Mouse (Mus musculus) layer of hippocampus, postnatal 36 days (tissue): ENCODE data around the gene Cpped1. TPM values are rescaled to one million over a fixed set of nuclear protein-coding genes. Genes with fewer than 3 reads are reported as not detected.
A peak's percentile ranks its signal among the peaks of the same experiment; 100 is the strongest.

Source experiments
- DNase-seq, 2 experiments: peaks; one replicate each; pipeline ENCODE4 v3.0.0; 2022
- total RNA-seq, 2 experiments: library from RNA; stranded (reverse); gene quantifications; 2 replicates each; pipeline ENCODE4 v1.2.3; 2021

The Cpped1 gene
- 10 to 100 TPM; 31.0 to 33.1 TPM for total RNA-seq

DNA sequence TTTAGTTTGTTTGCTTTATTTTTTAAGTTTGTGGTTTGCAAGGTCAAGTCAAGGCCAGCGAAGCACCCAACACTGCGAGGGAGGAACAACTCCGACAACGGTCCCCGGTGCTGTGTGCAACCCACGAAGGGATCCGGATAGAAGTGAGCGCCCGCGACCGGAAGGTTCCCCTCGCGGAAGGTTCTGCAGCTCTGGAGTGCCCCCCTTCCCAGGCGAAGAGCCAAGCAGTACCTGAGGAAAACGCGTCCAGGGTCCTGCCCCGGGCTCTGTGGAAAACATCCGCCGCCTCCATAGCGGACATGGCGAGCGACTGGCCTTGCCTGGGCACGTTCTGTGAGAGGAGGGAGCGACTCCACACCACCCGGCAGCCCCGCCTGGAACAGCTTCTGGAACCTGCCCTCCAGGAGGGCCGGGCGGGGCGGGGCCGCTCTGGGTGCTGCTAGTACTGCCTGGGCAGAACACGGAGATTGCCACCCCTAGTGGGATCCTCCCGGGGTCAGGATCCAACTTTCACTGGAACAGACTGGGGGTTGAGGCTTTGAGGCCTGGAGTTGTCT lies at the start of gene Cpped1:
TSS of gene Cpped1 (minus strand) at position 411 of the 557 bp plus-strand sequence.
- DNase-seq, result peak; percentile 89 to 90

DNA sequence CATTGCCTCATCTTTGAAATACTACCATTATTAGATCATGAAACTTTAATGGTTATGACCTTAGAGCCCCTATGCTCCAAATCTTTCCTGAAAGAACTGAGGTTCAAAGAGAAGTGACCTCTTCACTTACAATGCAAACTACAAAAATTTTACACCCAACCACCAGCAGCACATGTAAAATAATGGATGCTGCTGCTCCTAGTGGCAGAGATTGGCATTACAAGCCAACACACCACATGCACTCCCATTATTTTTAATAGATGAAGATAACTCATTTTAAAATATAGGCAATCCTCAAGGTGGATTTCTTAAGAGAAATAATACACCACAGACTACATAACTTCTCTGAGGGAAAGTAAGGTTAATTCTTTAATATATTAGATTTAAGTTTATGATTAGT lies 31.2 kb upstream of the Cpped1 start:
- DNase-seq, result peak; percentile 5 to 11

DNA sequence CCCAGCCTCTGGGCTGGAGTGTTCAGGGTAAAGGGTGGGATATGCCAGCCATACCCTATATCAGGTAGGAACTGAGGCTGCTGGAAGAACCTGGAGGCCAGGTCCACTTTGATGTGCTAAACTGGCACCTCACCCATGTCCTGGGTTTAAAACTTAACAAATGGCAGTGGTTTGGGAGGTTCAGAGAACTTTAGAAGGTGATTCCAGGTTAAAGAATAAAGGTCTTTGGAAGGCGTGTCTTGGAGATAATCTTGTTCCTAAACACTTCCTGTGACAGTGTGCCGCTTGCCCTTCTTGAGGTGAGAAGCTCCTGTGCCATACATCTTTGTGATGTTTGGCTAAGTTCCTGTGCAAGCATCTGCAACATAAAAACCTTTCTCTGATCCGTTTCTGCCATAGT lies 1.6 kb upstream of the Cpped1 start:
- DNase-seq, result no peak

GRCm38 (mm10) chr16:11909817-11910216 lies 572 bp upstream of the Cpped1 start:
- no peak for DNase-seq

GRCm38 (mm10) chr16:11908461-11909014 lies 707 bp downstream of the Cpped1 start:
- DNase-seq, result no peak

DNA sequence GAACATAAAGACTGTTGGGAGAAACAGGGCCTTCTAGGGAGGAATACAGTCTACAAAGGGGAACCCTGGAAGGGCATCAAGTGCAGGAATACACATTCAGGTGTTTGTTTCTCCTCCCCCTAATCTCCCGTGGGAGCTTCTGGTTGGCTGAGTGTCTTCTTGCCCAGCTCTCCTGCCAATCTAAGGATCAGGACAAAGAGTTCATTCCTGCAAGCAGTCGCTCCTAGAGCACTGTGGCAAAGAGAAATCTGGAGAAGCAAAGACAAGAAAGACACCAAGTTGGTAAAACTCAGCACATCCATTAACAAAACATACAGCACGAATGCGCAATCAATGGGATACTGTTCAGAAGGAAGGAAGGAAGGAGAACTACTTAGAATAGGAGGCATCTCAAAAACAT lies 1.4 kb downstream of the Cpped1 start:
- no peak for DNase-seq

DNA sequence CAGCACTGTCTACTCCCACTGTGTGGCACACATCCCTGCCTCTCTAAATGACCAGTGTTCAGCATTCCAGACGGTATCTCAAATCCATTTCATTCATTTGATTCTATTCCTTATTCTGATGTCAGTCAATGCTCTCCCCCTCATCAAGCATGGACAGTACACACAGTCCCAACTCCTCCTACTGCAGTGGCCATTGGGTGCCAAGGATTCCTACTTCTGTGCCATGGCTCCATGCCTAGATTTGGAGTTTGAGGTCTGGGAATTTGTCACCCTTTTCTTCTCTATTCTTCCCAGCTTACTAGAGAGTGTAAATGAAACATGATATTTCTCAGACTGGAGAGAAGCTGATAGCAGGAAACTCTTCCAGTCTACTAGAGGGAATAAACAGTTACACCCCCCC lies 2.3 kb downstream of the Cpped1 start:
- no peak for DNase-seq

DNA sequence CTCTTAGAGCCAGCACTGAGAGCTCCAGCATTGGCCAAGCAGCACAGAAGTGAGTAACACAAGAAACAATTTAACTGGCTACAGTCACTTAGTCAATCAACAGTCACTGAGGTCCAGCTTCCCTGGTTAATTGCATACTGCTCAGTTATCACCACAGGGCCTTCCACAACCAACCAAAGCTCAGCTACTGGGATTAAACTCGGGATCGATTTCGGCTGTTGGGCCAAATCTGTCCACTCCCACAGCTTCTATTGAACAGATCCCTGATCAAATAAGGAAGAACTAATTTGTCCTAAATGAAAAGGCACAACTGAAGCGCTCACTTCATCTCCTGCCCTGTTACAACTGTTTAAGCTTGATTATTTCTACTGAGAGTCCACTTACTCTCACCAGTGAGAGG lies 4.0 kb downstream of the Cpped1 start:
- no peak for DNase-seq

DNA sequence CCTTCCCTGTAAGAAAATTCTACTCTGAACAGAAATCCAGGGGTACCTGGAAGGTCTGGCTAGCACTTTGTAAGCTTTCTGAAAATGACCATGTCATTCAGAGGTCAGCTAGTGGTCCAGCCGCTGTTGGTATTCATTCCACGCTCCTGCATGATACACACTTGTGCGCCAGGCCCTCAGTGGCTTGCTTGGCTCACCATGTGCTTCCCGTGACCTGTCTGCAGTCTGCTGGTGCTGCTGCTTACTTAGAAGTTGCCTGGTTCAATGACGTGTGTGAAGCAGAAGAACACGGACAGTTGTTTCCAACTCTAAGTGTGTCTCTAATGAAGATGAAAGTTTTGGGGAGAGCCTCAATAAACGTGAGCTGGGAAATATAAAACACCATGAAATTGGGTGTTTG lies 7.2 kb downstream of the Cpped1 start:
- DNase-seq, result no peak

DNA sequence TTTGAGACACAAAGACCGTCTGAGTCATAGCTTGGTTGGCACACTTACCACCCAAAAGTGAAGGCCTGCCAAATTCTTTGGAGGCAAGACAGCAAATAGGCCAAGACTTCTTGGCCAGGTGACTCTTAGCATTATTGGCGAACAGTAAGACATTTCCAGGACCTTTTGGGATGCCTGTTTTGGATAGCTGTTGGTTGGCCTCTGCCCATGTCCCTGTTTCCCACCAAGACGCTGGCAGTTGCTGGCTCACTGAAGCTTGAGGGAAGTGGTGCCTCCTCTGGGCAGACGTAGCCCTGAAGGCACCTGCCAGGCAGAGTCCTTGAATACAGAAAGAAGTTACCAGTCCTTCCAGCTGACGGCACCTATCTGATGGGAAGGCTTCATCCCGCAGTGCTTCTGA lies 8.9 kb downstream of the Cpped1 start:
- DNase-seq, result no peak

DNA sequence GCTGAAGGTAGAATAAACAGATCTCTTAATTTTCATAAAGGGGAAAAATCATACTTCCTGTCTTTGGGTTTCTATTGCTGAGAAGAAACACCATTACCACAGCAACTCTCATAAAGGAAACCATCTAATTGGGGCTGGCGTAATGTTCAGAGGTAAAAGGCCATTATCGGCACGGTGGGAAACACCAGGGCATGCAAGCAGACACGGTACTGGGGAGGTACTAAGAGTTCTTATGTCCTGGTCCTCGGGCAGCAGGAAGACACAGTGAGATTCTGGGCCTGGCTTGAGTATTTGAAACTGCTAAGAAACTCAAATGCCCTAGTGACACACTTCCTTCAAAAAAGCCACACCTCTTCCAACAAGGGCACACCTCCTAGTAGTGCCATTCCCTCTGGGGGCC lies 12.8 kb downstream of the Cpped1 start:
- no peak for DNase-seq

DNA sequence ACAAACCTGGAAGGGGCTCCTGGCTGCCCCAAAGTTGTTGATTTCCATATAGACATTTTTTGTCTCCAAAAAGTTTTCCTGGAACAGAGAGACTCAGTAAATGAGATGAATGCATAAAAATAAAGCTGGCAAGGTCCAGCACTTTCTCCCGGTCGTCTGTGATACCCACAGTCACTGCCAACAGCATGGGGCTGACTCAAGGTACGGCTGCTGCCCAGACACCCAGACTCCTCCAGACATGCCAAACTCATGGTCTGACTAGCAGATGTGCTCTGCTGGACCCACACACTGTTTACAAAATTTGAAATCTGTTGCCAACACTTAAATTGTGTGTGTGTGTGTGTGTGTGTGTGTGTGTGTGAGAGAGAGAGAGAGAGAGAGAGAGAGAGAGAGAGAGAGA lies 14.4 kb downstream of the Cpped1 start:
- no peak for DNase-seq

DNA sequence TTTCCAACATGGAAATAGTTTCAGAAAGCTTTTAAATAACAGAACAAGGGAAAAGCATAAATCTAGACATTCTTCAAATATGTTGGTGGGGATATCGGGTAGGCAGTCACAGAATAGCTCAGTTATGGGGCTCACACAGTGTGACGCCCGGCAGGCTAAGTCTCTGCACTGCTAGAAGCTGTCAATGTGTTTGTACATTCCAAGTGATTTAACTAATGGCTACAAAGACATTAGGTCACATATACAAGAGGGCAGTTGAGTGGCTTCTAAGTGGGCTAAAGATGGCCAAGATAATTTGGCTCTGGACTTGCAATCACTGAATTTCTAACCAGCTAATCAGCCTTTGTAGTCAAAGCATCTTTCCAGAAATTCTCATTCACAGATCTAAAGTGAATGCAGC lies 19.1 kb downstream of the Cpped1 start:
- no peak for DNase-seq

GRCm38 (mm10) chr16:11889741-11890140 lies 19.5 kb downstream of the Cpped1 start:
- no peak for DNase-seq

- no peak for DNase-seq
These were observed 27.4 kb downstream of the Cpped1 start for GRCm38 (mm10) chr16:11881795-11882194.

GRCm38 (mm10) chr16:11880461-11880860 lies 28.8 kb downstream of the Cpped1 start:
- no peak for DNase-seq

DNA sequence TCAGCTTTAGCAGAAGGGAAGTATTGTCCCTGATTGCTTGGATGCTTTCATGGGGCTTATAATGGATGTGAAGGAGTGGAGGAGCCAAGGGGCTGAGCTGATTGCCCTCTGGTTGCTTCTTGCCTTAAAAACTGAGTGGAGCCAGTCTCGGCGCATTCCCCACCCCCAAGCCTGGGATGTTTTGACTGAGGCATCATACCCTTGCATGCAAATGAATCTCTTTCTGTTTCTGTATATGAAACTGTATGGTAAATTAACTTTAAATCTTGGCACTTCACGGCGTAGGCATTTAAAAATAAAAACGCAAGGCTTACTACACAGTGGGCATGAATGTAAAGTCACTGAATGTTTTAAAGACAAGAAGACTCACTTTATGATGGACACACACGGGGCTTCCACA lies 30.0 kb downstream of the Cpped1 start:
- DNase-seq, result no peak

- DNase-seq, result no peak
These were observed 34.0 kb downstream of the Cpped1 start for GRCm38 (mm10) chr16:11875227-11875626.

- DNase-seq, result no peak
These were observed 36.0 kb downstream of the Cpped1 start for GRCm38 (mm10) chr16:11873292-11873691.

GRCm38 (mm10) chr16:11868486-11868885 lies 40.8 kb downstream of the Cpped1 start:
- DNase-seq, result no peak

GRCm38 (mm10) chr16:11852716-11853605 lies 56.3 kb downstream of the Cpped1 start:
- peak in 1 of 2 experiments; percentile 7 for DNase-seq

- no peak for DNase-seq
These were observed 60.1 kb downstream of the Cpped1 start for GRCm38 (mm10) chr16:11848990-11849658.

GRCm38 (mm10) chr16:11845309-11845708 lies 63.9 kb downstream of the Cpped1 start:
- no peak for DNase-seq
